Mouse (Mus musculus) stomach, postnatal 0 days (tissue): Measurements from ENCODE around the gene Nup214.

Experiments
- CTCF ChIP-seq: IDR thresholded peaks from 2 replicates; pipeline ENCODE4 v1.5.1; 2016; ENCODE audit warnings: antibody characterized with exemption, low read depth, mild to moderate bottlenecking, moderate library complexity
- EP300 ChIP-seq: optimal IDR thresholded peaks from 2 replicates; pipeline ENCODE3; 2016; ENCODE audit warnings: antibody characterized with exemption

DNA sequence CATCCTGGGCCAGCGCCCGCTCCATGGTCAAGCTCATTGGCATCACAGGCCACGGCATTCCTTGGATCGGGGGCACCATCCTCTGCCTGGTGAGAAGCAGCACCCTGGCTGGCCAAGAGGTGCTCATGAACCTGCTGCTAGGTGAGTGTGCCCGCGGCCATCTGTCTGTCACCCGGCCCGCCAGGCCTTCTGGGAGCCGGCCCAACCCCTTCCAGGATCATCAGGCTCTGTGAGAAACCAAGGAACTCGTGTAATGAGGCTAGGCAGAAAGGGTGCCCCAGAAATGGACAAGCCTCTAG is 121.8 kb downstream of the Nup214 start:
- TF ChIP-seq CTCF (no peak), EP300 (no peak)
